Mouse (Mus musculus) kidney, adult 8-10 months (tissue): ENCODE results near the gene C2cd5.

Experiments used
- DNase-seq, 2 experiments: peaks; one replicate each; pipeline ENCODE4 v3.0.0; 2022

C2cd5 gene

GRCm38 (mm10) chr6:142972205-142972604, 127.7 kb downstream of the C2cd5 start:
- no peak for DNase-seq

GRCm38 (mm10) chr6:142967407-142967806, 132.5 kb downstream of the C2cd5 start:
- no peak for DNase-seq

GRCm38 (mm10) chr6:142964531-142965385, 135.2 kb downstream of the C2cd5 start:
- peak; percentile 74 to 84 for DNase-seq

- DNase-seq = peak in 1 of 2 experiments; percentile 64
Observed at GRCm38 (mm10) chr6:142964076-142964530, 135.8 kb downstream of the C2cd5 start, which contains the start of gene St8sia1. TSS of gene St8sia1 (minus strand) at chr6:142964452.

GRCm38 (mm10) chr6:142963480-142964075, 136.4 kb downstream of the C2cd5 start:
- no peak for DNase-seq

- DNase-seq = peak in 1 of 2 experiments; percentile 30
Observed at GRCm38 (mm10) chr6:142962881-142963280, 137.1 kb downstream of the C2cd5 start.

GRCm38 (mm10) chr6:142962476-142962875, 137.5 kb downstream of the C2cd5 start:
- no peak for DNase-seq

- DNase-seq = no peak
Observed at GRCm38 (mm10) chr6:142961721-142962455, 138.1 kb downstream of the C2cd5 start.
